Mouse (Mus musculus) neural tube, embryonic 14.5 days (tissue): ENCODE measurements around the gene Brsk1. TPM values are rescaled to one million over a fixed set of nuclear protein-coding genes. Genes with fewer than 3 reads are reported as not detected.

Source experiments
- ATAC-seq: fragments of 200-750 bp; cut with Nextera tagmentation; 2 replicates; pipeline ENCODE4 v1.8.0; 2017; ENCODE audit warnings: low read depth, mild to moderate bottlenecking, moderate TSS enrichment, moderate library complexity
- H3K27ac ChIP-seq: fragments of 300-500 bp; sonication (generic); 2 replicates; pipeline ENCODE4 v1.5.1; 2014; ENCODE audit warnings: low read depth, mild to moderate bottlenecking, control low read depth, low read length, moderate library complexity, mixed read lengths
- H3K27me3 ChIP-seq: fragments of 300-500 bp; sonication (generic); 2 replicates; pipeline ENCODE4 v1.6.1; 2014; ENCODE audit warnings: low read length; ENCODE audit not compliant: control insufficient read depth, insufficient read depth
- H3K36me3 ChIP-seq: fragments of 300-500 bp; sonication (generic); 2 replicates; pipeline ENCODE4 v1.6.1; 2014; ENCODE audit warnings: low read length, mixed read lengths; ENCODE audit not compliant: control insufficient read depth, insufficient read depth
- H3K4me1 ChIP-seq: fragments of 300-500 bp; sonication (generic); 2 replicates; pipeline ENCODE4 v1.6.1; 2014; ENCODE audit warnings: low read length; ENCODE audit not compliant: control insufficient read depth, insufficient read depth
- H3K4me2 ChIP-seq: fragments of 300-500 bp; sonication (generic); 2 replicates; pipeline ENCODE4 v1.6.1; 2014; ENCODE audit warnings: mild to moderate bottlenecking, low read depth, low read length, control low read depth
- H3K4me3 ChIP-seq: fragments of 300-500 bp; sonication (generic); 2 replicates; pipeline ENCODE4 v1.5.1; 2014; ENCODE audit warnings: low read depth, low read length, control low read depth, mixed read lengths
- H3K9ac ChIP-seq: fragments of 300-500 bp; sonication (generic); replicated peaks from 2 replicates; pipeline ENCODE4 v1.6.1; 2014; ENCODE audit warnings: low read depth, mild to moderate bottlenecking, control low read depth, low read length, mixed read lengths
- H3K9me3 ChIP-seq: fragments of 300-500 bp; sonication (generic); 2 replicates; pipeline ENCODE4 v1.6.1; 2016; ENCODE audit warnings: low read length; ENCODE audit not compliant: control insufficient read depth
- WGBS: fragments of 180-500 bp; shearing (Covaris S2); extraction: QIAGEN DNeasy Blood & Tissue Kit; methylation state at CpG from one replicate; pipeline ENCODE4 v1.1.7; 2014; 5-methylcytosine and 5-hydroxymethylcytosine counted together
- polyA plus RNA-seq: library from polyadenylated mRNA; unstranded; fragments of >200 nt; fragmentation: Nextera tagmentation; extraction: Ambion mirVana; gene quantifications from 2 replicates; pipeline ENCODE4 v1.2.1, GENCODE M21; 2014

Brsk1 gene
- polyA plus RNA-seq, 1 experiment from 2014 or later: 12.9 TPM

DNA sequence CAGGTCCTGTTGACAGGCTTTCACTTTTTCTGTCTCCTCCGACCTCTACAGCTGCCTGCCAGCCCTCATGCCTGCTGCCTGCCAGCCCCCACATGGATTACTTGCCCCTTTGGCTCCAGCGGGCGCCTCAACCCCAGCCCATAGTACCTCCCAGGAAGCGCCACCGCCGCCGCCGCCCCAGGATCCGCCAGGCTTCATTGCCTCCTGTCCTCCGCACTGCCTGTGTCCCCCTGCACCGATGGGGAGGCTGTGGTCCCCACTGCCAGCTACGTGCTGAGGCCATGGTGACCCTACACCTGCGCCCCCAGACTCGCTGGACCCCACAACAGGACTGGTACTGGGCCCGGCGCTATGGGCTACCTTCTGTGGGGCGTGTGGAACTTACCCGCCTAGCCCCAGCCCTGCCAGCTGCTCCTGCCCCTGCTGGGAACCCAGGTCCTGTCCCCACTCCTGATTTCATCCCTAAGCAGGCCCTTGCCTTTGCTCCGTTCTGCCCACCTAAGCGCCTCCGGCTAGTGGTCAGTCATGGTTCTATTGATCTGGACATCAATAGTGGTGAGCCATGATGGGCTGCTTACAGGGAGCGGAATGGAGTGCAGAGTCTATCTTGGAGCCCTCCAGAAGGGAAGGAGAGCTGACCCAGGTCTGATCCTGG is 56.0 kb downstream of the Brsk1 start:
- Histone ChIP-seq H3K9ac (no peak overlapping the region), H3K27ac (no peak overlapping the region), H3K4me1 (peaks cover 12% of the 10 kb centered on the region), H3K27me3 (no peaks in the 10 kb centered on the region), H3K4me2 (no peak overlapping the region), H3K36me3 (peaks cover 7% of the 10 kb centered on the region), H3K4me3 (no peak overlapping the region), H3K9me3 (no peaks in the 10 kb centered on the region)
- no peak for ATAC-seq
- 88% methylated on average over 22 of the region's 22 CpGs for WGBS

DNA sequence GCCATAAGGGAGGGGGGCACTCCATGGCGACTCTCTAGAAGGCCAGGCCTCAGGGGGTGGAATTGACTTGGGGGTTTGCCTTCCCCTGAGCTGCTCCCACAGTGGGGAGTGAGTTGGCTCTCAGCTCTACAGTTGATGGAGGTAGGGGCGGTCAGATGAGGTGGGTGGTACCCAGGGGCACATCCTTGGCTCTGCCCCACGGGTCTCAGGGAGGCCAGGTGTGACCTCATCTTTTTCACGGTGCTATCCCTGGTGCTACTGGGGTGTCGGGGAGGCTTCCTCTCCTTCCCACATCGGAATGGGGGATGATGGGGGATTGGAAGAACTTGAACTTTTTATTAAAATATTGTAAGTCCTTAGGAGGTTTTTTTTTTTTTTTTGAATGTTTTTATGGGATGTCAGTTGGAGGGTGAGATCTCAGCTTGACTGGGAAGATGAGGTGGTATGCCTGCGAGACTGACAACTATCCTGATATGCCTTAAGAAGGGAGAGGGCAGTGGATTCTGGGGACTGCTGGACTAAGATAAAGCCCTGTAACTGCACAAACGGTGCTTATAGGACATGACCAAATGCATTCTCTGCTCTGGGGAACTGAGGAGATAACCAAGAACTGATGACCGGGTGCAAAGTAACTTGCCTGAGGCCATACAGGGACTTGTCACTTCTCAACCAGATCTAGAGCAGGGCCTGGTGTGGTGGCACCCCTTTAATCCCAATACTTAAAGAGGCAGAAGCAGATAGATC is 56.9 kb downstream of the Brsk1 start:
- Histone ChIP-seq H3K27me3 (no peaks in the 10 kb centered on the region), H3K9me3 (no peaks in the 10 kb centered on the region), H3K4me2 (no peak overlapping the region), H3K27ac (no peak overlapping the region), H3K4me3 (no peak overlapping the region), H3K36me3 (peaks cover 7% of the 10 kb centered on the region), H3K4me1 (peaks cover 6% of the 10 kb centered on the region; the same call in 1 of the 2 replicates), H3K9ac (no peak overlapping the region)
- 75% methylated on average over 9 of the region's 9 CpGs for WGBS
- no peak for ATAC-seq

DNA sequence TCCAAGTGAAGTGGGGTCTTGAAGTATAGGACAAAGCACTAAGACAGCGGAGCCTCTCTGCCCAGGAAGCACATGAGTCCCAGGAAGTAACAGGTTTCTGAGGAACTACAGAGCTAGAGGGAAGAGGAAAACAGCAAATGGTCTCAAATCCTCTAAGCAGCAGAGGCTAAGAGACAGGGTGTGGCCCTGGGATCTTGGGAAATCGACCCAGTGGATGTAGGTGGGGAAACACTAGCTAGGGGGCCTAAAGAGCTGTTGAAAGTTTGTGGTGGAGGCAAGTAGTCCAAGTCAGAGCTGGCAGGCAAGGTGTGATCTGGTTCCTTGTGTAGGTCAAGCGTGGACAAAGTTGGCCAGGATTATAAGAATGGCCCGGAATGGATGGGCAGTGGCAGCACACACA is 57.9 kb downstream of the Brsk1 start:
- Histone ChIP-seq H3K4me2 (no peak overlapping the region), H3K9me3 (no peaks in the 10 kb centered on the region), H3K4me3 (no peak overlapping the region), H3K4me1 (0 out of 2 replicates have a peak, but pooled peaks cover 3% of the 10 kb centered on the region), H3K27me3 (no peaks in the 10 kb centered on the region), H3K9ac (no peak overlapping the region), H3K36me3 (peaks cover 7% of the 10 kb centered on the region), H3K27ac (no peak overlapping the region)
- WGBS: 85% methylated on average over 4 of the region's 4 CpGs
- ATAC-seq: no peak

- no peak overlapping the region for H3K4me2 ChIP-seq
- no peak overlapping the region for H3K27ac ChIP-seq
- H3K9ac ChIP-seq: no peak overlapping the region
- WGBS: 87% methylated on average over 2 of the region's 2 CpGs
- ATAC-seq: no peak
- peaks cover 7% of the 10 kb centered on the region for H3K36me3 ChIP-seq
- no peaks in the 10 kb centered on the region for H3K9me3 ChIP-seq
- H3K4me3 ChIP-seq: no peak overlapping the region
- no peaks in the 10 kb centered on the region for H3K27me3 ChIP-seq
- 0 out of 2 replicates have a peak, but pooled peaks cover 3% of the 10 kb centered on the region for H3K4me1 ChIP-seq
These were observed 58.8 kb downstream of the Brsk1 start for GRCm38 (mm10) chr7:4749169-4749568.

GRCm38 (mm10) chr7:4751971-4752820 is 61.8 kb downstream of the Brsk1 start:
- WGBS: 3% methylated on average over 30 of the region's 30 CpGs

DNA sequence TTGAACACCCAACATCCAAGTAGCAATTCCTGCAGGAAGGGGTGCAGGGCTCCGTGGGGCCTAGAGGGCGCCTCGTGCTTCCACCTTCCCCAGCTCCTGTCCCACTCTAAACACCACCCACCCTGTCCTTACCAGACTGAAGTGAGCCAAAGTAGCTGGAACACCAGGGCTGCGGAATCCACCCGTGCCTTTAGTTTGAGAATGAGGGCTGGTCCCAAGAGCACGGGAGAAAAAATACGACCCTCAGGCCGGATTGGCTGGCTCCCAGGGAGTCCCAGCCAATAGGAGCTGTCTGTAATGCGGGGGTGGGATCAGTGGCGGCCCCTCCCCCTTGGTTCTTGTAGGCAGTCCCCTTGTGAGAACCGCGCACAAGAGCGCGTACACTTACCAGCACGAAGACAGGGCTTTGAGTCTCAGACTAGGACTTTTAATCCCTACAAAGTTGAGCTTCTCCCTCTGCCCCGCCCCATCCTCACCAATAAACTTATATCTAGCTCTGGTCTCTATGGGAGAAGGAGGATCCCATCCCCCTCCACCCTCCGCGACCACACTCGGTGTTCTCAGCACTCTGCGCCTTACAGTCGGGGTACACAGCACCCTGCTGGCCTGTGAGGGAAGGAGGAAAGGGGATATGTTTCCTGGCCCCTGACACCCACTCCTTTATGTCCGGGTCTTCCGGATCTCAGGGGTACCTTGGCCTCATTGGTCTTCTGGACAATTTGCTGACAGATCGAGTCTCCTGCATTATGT is 62.6 kb downstream of the Brsk1 start, which contains the start of gene Cox6b2:
TSS of gene Cox6b2 (minus strand) at position 274 of the 750 bp plus-strand sequence.
- H3K4me2 ChIP-seq: peak within 1 kb of the TSS; percentile 38
- 3% methylated on average over 24 of the region's 24 CpGs for WGBS

More at GRCm38 (mm10) chr7:4751971-4752820, 61.8 kb downstream of the Brsk1 start:
- no peaks in the 10 kb centered on the region for H3K36me3 ChIP-seq
- H3K9me3 ChIP-seq: no peaks in the 10 kb centered on the region
- no peak overlapping the region; the same call in 1 of the 2 replicates for H3K9ac ChIP-seq
- peak; percentile 74 for ATAC-seq
- H3K27ac ChIP-seq: no peak overlapping the region
- 0 out of 2 replicates have a peak, but pooled peaks cover 3% of the 10 kb centered on the region for H3K4me1 ChIP-seq
- no peaks in the 10 kb centered on the region for H3K27me3 ChIP-seq
- peak overlapping the region; percentile 38 for H3K4me2 ChIP-seq
- H3K4me3 ChIP-seq: peak overlapping the region; percentile 18

DNA sequence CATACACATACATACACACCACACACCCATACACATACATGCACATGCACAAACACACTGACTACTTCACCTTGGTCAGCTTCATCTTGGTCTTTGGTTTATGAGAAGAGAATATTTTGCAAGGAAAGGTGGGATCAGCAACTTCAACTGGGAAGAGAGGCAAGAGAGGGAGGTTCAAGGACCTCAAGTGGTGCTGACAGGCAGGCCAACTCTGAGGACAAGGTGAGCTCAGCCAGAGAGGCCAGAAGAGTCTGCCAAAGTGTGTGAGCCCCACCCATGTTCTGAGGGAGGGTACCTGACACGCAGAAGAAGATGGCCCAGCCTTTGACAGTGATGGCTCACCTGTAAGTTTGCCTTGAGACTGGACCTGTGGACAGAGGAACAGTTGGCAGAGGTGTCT is 69.3 kb downstream of the Brsk1 start:
- no peak overlapping the region for H3K4me3 ChIP-seq
- H3K4me2 ChIP-seq: no peak overlapping the region
- no peaks in the 10 kb centered on the region for H3K27me3 ChIP-seq
- H3K4me1 ChIP-seq: no peaks in the 10 kb centered on the region
- 67% methylated on average over 1 of the region's 1 CpGs for WGBS
- no peak overlapping the region for H3K9ac ChIP-seq
- H3K9me3 ChIP-seq: no peaks in the 10 kb centered on the region
- H3K36me3 ChIP-seq: no peaks in the 10 kb centered on the region
- no peak for ATAC-seq
- H3K27ac ChIP-seq: no peak overlapping the region

More for the DNA sequence above, 62.6 kb downstream of the Brsk1 start, which contains the start of gene Cox6b2:
- Histone ChIP-seq H3K9me3 (no peaks in the 10 kb centered on the region), H3K4me3 (peak within 1 kb of the TSS; percentile 18), H3K27ac (no peak within 1 kb of the TSS), H3K9ac (peak within 1 kb of the TSS; percentile 7; the same call in 1 of the 2 replicates), H3K27me3 (no peaks in the 10 kb centered on the region), H3K36me3 (no peaks in the 10 kb centered on the region), H3K4me1 (0 out of 2 replicates have a peak, but pooled peaks cover 3% of the 10 kb centered on the region)
- peak; percentile 95 for ATAC-seq

DNA sequence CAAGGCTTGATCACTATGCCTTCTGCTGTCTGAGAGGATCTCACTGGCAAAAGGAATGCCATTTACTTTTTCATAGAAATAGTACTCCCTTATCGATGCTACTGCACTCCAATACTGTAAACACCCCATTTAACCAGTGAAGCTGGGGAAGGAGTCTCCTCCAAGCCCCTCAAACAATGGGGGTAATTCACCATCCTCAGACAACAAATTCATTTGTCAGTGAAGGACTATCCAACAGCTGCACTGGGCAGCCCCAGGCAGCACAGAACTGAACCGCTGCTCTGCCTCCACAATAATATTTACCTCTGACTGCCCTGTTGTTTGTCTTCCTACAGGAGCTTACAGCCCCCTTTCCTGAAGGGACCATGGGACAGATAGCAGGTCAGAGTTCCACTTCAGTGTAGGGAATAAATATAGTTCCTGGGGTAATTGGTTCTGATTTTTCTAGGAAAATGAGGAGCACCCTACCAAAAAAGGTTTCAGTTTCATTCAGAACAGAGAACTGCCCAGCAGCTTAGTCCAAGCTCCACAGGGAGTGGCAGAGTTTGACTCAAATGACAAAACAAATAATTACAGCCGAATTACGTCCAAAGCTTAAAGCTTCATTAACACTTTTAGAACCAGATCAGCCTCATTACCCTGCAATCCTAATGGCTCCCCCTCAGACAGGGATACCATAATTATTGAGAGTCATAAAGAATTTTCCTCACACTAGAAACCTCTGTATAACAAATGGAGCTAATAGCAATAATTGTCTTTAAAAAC is 74.7 kb downstream of the Brsk1 start:
- Histone ChIP-seq H3K27me3 (no peaks in the 10 kb centered on the region), H3K36me3 (no peaks in the 10 kb centered on the region), H3K9me3 (no peaks in the 10 kb centered on the region), H3K4me3 (no peak overlapping the region), H3K9ac (no peak overlapping the region), H3K4me1 (no peaks in the 10 kb centered on the region), H3K4me2 (no peak overlapping the region), H3K27ac (no peak overlapping the region)
- ATAC-seq: no peak
- 13% methylated on average over 4 of the region's 4 CpGs for WGBS
